Mouse (Mus musculus): ENCODE measurements around the gene Etnppl. TPM values are rescaled to one million over a fixed set of nuclear protein-coding genes. Genes with fewer than 3 reads are reported as not detected.

Etnppl gene
- total and polyA plus RNA-seq, 2 experiments from 2014 or later, result 0.08 TPM; not detected in 1

DNA sequence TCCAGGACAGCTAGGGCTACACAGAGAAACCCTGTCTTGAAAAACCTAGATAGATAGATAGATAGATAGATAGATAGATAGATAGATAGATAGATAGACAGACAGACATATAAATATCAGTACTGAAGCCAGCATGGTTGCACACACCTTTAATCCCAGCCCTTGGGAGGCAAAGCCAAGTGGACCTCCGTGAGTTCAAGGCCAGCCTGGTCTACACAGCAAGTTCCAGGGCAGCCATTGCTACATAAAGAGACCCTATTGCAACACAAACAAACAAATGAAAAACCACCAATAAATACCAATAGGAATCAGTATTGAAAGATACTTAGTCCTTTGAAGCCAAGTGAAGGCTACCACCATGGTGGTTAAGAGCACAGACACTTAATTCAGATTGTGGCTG, 69.8 kb downstream of the Etnppl start:
- no peak overlapping the region for H3K4me2 ChIP-seq (ENCODE audit: low read depth, low read length)
- 96% methylated on average over 1 of the region's 1 CpGs for WGBS
- H3K27ac ChIP-seq, result no peak overlapping the region
- DNase-seq (ENCODE audit: low spot score) (no peak), ATAC-seq (no peak)
- H3K36me3 ChIP-seq (ENCODE audit: insufficient read depth, low read length), result no peaks in the 10 kb centered on the region
- H3K4me1 ChIP-seq (ENCODE audit: insufficient read depth, low read length), result 0 out of 2 replicates have a peak, but pooled peaks cover 3% of the 10 kb centered on the region
- no peaks in the 10 kb centered on the region for H3K27me3 ChIP-seq (ENCODE audit: insufficient read depth, low read length)
- H3K4me3 ChIP-seq (ENCODE audit: low read length), result no peak overlapping the region
- no peak for TF ChIP-seq CTCF (IDR thresholded peaks at IDR 0.05; ENCODE audit: low read depth)
- no peak overlapping the region for H3K9ac ChIP-seq (replicated peaks; ENCODE audit: low read length)
- no peaks in the 10 kb centered on the region for H3K9me3 ChIP-seq (ENCODE audit: low read length)

Other genes starting within 250 kb of the Etnppl start
- gene Ostc, start 92.0 kb downstream of the Etnppl start, total RNA-seq (2014; rRNA removed), result 96.4 and 102 TPM in 2 replicates
- gene Ostc, start 92.0 kb downstream of the Etnppl start, polyA plus RNA-seq (2015; fragmentation: Nextera tagmentation; extraction: Ambion mirVana), result 182 and 185 TPM in 2 replicates
- gene Rpl34, start 113.0 kb downstream of the Etnppl start, total RNA-seq (2014; rRNA removed), result 572 and 622 TPM in 2 replicates
- gene Rpl34, start 113.0 kb downstream of the Etnppl start, polyA plus RNA-seq (2015; fragmentation: Nextera tagmentation; extraction: Ambion mirVana), result 543 and 545 TPM in 2 replicates

Data from hindbrain, postnatal 0 days (tissue).